Mouse (Mus musculus) kidney, postnatal 0 days (tissue): ENCODE measurements around the gene Tmem63a. TPM values are rescaled to one million over a fixed set of nuclear protein-coding genes. Genes with fewer than 3 reads are reported as not detected.
A peak's percentile ranks its signal among the peaks of the same experiment; 100 is the strongest.

Experiments
- ATAC-seq: fragments of 200-750 bp; cut with Nextera tagmentation; replicated peaks from 2 replicates; pipeline ENCODE4 v1.8.0; 2017; ENCODE audit warnings: low read depth, moderate number of reproducible peaks, moderate TSS enrichment, moderate library complexity; ENCODE audit not compliant: low FRiP score
- DNase-seq: peaks from one replicate; pipeline ENCODE4 v3.0.0-alpha.2; 2016; ENCODE audit warnings: low spot score
- H3K27ac ChIP-seq: fragments of 300-500 bp; sonication (generic); 2 replicates; pipeline ENCODE4 v1.5.1; 2014; ENCODE audit warnings: mild to moderate bottlenecking
- H3K27me3 ChIP-seq: fragments of 300-500 bp; sonication (generic); 2 replicates; pipeline ENCODE4 v1.6.1; 2014; ENCODE audit warnings: low read length, mixed read lengths; ENCODE audit not compliant: insufficient read depth
- H3K36me3 ChIP-seq: fragments of 300-500 bp; sonication (generic); 2 replicates; pipeline ENCODE4 v1.6.1; 2014; ENCODE audit warnings: low read length, mixed read lengths; ENCODE audit not compliant: insufficient read depth
- H3K4me1 ChIP-seq: fragments of 300-500 bp; sonication (generic); replicated peaks from 2 replicates; pipeline ENCODE4 v1.6.1; 2014; ENCODE audit warnings: antibody characterized with exemption, low read length, mixed read lengths; ENCODE audit not compliant: insufficient read depth
- H3K4me2 ChIP-seq: fragments of 300-500 bp; sonication (generic); 2 replicates; pipeline ENCODE4 v1.6.1; 2014; ENCODE audit warnings: mild to moderate bottlenecking, low read length, moderate library complexity, mixed read lengths
- H3K4me3 ChIP-seq: fragments of 300-500 bp; sonication (generic); replicated peaks from 2 replicates; pipeline ENCODE4 v1.5.1; 2014; ENCODE audit warnings: low read depth, low read length
- H3K9ac ChIP-seq: fragments of 300-500 bp; sonication (generic); 2 replicates; pipeline ENCODE4 v1.6.1; 2014; ENCODE audit warnings: low read depth, low read length
- H3K9me3 ChIP-seq: fragments of 300-500 bp; sonication (generic); replicated peaks from 2 replicates; pipeline ENCODE4 v1.6.1; 2016; ENCODE audit warnings: low read length, inconsistent platforms, mixed read lengths
- CTCF ChIP-seq: IDR thresholded peaks from 2 replicates; pipeline ENCODE4 v1.5.1; 2016; ENCODE audit warnings: antibody characterized with exemption, low read depth, mild to moderate bottlenecking, moderate library complexity
- WGBS: fragments of 180-500 bp; shearing (Covaris S2); extraction: QIAGEN DNeasy Blood & Tissue Kit; methylation state at CpG from one replicate; pipeline ENCODE4 v1.1.7; 2014; 5-methylcytosine and 5-hydroxymethylcytosine counted together
- polyA plus RNA-seq: library from polyadenylated mRNA; unstranded; fragments of >200 nt; fragmentation: Nextera tagmentation; extraction: Ambion mirVana; gene quantifications from 2 replicates; pipeline ENCODE4 v1.2.1, GENCODE M21; 2015

The Tmem63a gene
- polyA plus RNA-seq, 1 experiment from 2014 or later, result 10.6 TPM

DNA sequence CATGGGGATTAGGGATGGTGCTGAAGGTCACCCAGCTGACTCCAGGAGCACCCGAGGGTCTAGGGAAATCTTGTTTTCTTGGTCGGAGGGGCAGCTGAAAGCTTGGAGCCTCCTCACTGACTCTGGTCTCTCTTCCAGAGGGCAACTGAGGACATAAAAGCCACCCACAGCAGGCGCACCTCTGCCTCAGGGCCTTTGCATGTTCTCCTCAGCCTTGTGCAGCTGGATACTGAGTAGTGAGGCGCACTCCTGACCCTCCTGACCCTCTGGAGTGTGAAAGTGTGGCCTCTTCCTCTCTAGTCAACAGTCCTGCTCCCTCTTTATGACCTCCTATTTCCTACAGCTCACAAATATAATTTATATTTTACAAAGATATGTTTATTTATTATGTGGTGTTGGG is 73.9 kb downstream of the Tmem63a start:
- 80% methylated on average over 4 of the region's 4 CpGs for WGBS
- Histone ChIP-seq H3K36me3 (no peaks in the 10 kb centered on the region), H3K9ac (0 out of 2 replicates have a peak overlapping the region, but pooled peaks have one; percentile 36), H3K4me1 (peaks cover 17% of the 10 kb centered on the region), H3K9me3 (no peaks in the 10 kb centered on the region), H3K4me2 (peak overlapping the region; percentile 89), H3K4me3 (no peak overlapping the region), H3K27me3 (no peaks in the 10 kb centered on the region), H3K27ac (peak overlapping the region; percentile 84)
- no peak for TF ChIP-seq CTCF
- ATAC-seq, result no peak
- peak; percentile 65 for DNase-seq

DNA sequence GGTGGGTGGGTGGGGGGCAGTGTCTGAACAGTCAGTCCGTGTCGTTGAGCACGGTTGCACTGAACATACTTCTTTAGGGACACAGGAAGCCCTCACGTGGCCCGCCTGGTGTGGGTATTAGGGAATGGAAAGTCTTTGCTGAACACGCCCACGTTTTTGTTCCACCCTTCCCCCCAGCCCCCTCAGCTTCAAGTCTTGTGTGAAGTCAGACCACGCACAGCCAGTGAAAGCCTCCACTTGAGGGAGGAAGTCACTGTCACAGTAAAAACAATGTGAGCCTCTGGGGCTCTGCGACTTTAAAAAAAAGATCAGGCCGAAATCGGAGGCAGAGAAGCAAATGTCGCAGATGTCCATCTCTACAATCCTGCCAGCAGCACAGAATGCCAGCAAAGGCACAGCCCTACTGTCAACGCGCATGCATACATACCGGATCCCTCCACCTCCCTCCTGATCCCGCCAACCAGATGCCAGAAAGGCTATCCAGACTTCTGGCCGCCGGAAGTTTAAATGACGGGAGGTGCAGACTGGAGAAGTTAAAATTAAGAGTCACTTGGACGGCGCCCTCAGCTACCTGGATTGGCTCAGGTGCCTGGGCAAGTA is 74.5 kb downstream of the Tmem63a start:
- no peak for TF ChIP-seq CTCF
- H3K4me3 ChIP-seq, result peak overlapping the region; percentile 40
- WGBS, result under 1% methylated on average over 21 of the region's 21 CpGs
- peak overlapping the region; percentile 84 for H3K27ac ChIP-seq
- no peaks in the 10 kb centered on the region for H3K36me3 ChIP-seq
- no peaks in the 10 kb centered on the region for H3K27me3 ChIP-seq
- peaks cover 17% of the 10 kb centered on the region for H3K4me1 ChIP-seq
- no peaks in the 10 kb centered on the region for H3K9me3 ChIP-seq
- ATAC-seq (peak; percentile 55), DNase-seq (peak; percentile 83)
- H3K9ac ChIP-seq, result peak overlapping the region; percentile 36
- H3K4me2 ChIP-seq, result peak overlapping the region; percentile 89

DNA sequence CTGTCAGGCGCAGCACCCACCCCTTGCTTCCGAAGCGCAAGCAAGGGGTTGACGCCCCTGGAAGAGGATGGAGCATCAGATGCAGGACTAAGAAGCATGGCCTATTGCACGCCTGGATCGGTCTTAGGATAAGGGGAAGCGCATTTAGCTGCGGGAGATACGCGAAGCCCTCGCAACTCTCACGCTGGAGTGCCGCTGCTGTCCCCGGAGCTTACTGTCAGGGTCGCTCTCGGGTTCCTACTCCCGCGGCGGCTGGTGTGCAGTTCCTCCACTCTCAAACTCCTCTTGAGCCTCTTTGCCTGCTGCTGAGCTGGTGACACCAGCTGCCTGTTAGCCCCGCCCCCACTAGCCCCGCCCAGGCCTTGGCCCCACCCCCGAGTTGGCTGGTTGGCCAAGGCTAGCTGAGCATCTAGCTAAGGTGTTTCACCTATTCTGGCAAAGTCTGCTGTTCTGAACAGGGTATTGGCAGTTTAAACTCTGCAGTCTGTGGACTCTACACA is 75.1 kb downstream of the Tmem63a start:
- ATAC-seq (peak; percentile 79), DNase-seq (peak; percentile 81)
- WGBS, result 0% methylated on average over 22 of the region's 22 CpGs
- TF ChIP-seq CTCF, result no peak
- peaks cover 17% of the 10 kb centered on the region for H3K4me1 ChIP-seq
- peak overlapping the region; percentile 36; the same call in 1 of the 2 replicates for H3K9ac ChIP-seq
- no peaks in the 10 kb centered on the region for H3K27me3 ChIP-seq
- peak overlapping the region; percentile 40 for H3K4me3 ChIP-seq
- peak overlapping the region; percentile 84 for H3K27ac ChIP-seq
- H3K4me2 ChIP-seq, result peak overlapping the region; percentile 89
- no peaks in the 10 kb centered on the region for H3K36me3 ChIP-seq
- no peaks in the 10 kb centered on the region for H3K9me3 ChIP-seq

DNA sequence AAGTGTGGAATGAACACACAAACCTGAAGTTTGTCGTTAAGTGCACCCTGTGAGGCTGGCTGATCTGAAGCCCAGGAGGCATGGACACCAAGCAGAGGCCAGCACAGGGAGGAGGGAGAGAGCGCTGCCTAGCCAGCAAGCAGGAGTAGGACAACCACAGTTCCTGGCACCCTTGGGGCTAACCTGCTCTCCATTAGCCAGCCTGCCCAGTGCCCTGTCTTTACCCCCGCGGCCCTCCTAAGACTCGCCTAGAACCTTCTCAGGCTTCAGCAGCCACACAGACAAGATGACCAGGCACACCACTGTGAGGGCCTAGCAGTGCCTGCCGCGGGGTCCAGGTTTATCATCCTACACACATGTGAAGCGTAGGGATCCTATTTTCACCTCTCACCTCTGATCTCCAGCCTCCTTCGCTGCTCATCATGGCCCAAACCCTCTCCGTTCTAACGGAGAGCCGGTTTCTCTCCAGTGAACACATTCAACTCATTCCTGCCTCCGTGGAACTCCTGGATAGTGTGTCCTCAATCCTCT is 75.8 kb downstream of the Tmem63a start:
- no peaks in the 10 kb centered on the region for H3K9me3 ChIP-seq
- 78% methylated on average over 13 of the region's 13 CpGs for WGBS
- no peak overlapping the region for H3K9ac ChIP-seq
- no peak for TF ChIP-seq CTCF
- no peaks in the 10 kb centered on the region for H3K27me3 ChIP-seq
- peaks cover 17% of the 10 kb centered on the region for H3K4me1 ChIP-seq
- no peaks in the 10 kb centered on the region for H3K36me3 ChIP-seq
- ATAC-seq (no peak), DNase-seq (no peak)
- no peak overlapping the region for H3K4me2 ChIP-seq
- no peak overlapping the region for H3K27ac ChIP-seq
- no peak overlapping the region for H3K4me3 ChIP-seq

DNA sequence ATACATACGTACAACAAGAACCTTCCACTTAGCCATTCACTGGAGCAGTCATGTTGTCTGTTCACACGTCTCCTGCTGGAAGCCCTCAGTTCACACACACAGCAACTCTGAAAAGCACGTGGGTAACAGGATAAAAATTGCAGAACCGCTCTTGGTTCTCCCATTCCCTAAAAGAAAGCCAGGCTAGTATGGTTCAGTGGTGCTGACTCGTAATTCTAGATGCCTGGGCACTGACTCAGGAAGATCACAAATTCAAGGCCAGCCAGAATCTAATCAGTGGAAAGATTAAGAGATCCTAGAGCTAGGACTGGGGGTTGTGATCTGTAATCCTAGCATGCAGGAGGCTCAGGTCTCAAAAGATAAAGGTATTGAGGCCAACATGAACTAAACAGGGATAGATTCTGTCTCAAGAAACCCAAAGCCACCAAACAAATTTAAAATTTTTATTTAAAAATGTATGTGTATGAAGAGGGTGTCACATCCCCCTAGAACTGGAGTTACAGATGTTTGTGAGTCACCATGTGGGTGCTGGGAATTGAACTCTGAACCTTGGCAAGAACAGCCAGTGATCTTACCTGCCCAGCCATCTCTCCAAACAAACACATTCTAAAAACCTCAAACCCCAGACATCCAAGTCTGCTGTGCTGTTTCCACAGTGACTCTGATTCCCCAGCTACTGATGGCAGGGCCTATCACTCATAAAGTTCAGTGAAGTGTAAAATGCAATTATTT is 78.8 kb downstream of the Tmem63a start, which contains the start of gene Ephx1:
TSS of gene Ephx1 (minus strand) at position 149 of the 732 bp plus-strand sequence.
- no peak within 1 kb of the TSS for H3K27ac ChIP-seq
- peaks cover 7% of the 10 kb centered on the region for H3K4me1 ChIP-seq
- no peak for DNase-seq
- H3K9ac ChIP-seq, result no peak within 1 kb of the TSS
- no peak within 1 kb of the TSS for H3K4me3 ChIP-seq
- H3K36me3 ChIP-seq, result no peaks in the 10 kb centered on the region
- H3K27me3 ChIP-seq, result no peaks in the 10 kb centered on the region
- WGBS, result 30% methylated on average over 5 of the region's 5 CpGs
- no peak within 1 kb of the TSS for H3K4me2 ChIP-seq
- no peaks in the 10 kb centered on the region for H3K9me3 ChIP-seq
- no peak for ATAC-seq
- TF ChIP-seq CTCF, result no peak

DNA sequence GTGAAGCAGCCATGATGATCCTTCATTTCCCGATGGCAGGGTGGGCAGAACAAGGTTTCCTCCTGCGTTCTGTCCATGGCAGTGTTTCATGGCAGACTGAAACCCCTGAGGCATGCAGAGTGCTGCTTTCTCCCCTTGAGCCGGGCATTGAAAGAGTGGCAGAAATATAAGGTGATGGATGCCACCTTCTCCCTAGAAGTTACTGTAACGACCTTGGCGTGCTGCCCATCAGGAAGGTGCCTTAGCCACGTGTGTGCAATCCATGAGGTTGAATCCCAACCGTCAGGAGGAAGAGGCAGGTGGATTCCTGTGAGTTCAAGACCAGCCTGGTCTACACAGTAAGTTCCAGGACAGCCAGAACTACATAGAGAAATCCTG is 79.3 kb downstream of the Tmem63a start:
- Histone ChIP-seq H3K36me3 (no peaks in the 10 kb centered on the region), H3K27me3 (no peaks in the 10 kb centered on the region), H3K27ac (no peak overlapping the region), H3K9ac (no peak overlapping the region), H3K4me1 (peaks cover 1% of the 10 kb centered on the region; the same call in 1 of the 2 replicates), H3K9me3 (no peaks in the 10 kb centered on the region), H3K4me2 (no peak overlapping the region), H3K4me3 (no peak overlapping the region)
- 33% methylated on average over 7 of the region's 7 CpGs for WGBS
- no peak for TF ChIP-seq CTCF
- ATAC-seq (no peak), DNase-seq (no peak)
